Mouse (Mus musculus) CD8-positive naive resting alpha-beta T cell, adult 57 days (primary cell): ENCODE results near the gene Spag4. TPM values are rescaled to one million over a fixed set of nuclear protein-coding genes. Genes with fewer than 3 reads are reported as not detected.

Experiments used
- total RNA-seq: library from RNA; stranded (reverse); gene quantifications from one replicate; pipeline ENCODE4 v1.2.4, GENCODE M21; 2023

Gene Spag4
- 4.1 TPM for total RNA-seq

DNA sequence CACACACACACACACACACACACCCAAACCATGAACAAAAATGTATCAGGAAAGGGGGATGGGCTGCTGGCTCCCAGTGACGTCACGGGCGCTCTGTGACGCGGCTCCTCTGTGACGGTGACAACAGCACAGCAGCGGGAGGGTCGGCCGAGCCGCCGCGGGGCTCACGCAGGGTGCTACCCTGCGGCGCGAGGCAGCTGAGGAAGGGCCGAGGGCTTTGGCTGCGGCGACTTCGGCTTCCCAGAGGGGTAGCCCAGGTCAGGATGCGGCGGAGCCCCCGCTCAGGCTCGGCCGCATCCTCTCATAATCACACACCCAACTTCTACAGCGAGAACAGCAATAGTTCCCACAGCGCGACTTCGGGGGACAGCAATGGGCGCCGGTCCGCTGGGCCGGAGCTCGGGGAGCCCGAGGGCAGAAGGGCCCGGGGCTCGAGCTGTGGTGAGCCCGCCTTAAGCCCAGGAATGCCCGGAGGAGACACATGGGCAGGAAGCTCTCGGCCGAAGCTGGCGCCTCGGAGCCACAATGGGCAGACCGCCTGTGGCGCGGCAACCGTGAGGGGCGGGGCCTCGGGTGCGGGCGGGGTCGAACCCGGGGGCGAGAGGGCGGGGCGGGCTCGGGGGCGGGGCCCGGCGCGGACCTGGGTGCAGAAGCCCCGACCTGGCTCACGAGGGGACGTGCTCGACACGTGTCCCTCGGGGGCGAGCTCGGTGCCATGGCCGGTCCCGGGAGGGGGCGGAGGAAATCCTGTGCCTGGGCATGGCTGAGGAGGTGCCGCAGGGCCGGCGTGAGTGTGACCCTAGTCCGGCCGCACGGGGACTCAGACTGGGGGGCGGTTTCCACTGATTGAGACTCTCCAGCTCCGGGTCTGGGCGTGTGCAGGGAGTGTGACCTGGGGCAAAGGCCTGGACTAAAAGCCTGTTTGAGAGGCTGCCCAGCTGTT lies at the start of gene Spag4:
TSS of gene Spag4 (plus strand) at position 77 of the 943 bp plus-strand sequence.

GRCm38 (mm10) chr2:156052816-156053215 lies 12.2 kb upstream of the Spag4 start, which contains the start of gene Fer1l4:
Gene Fer1l4 (minus strand): TSS chr2:156052947.

GRCm38 (mm10) chr2:156111358-156112079 lies 46.5 kb downstream of the Spag4 start, which contains the start of the genes Cpne1 and Rbm12:
Gene Cpne1 (minus strand): TSS chr2:156111965.
Gene Rbm12 (minus strand): TSS chr2:156111978.

Other genes with a start within 250 kb of the Spag4 start
- gene BC029722, start 245.7 kb upstream of the Spag4 start, total RNA-seq: 21.4 TPM
- gene Eif6, start 238.2 kb upstream of the Spag4 start, total RNA-seq: 120 TPM
- gene Fam83c, start 230.3 kb upstream of the Spag4 start, total RNA-seq: 0.24 TPM
- 40.3 TPM for gene Uqcc1, start 134.9 kb upstream of the Spag4 start, total RNA-seq
- gene Gm15557, start 124.4 kb upstream of the Spag4 start, total RNA-seq: not detected
- not detected for gene Gdf5, start 119.8 kb upstream of the Spag4 start, total RNA-seq
- 62.5 TPM for gene Cep250, start 108.7 kb upstream of the Spag4 start, total RNA-seq
- 2.8 TPM for gene 6430550D23Rik, start 57.2 kb upstream of the Spag4 start, total RNA-seq
- gene Ergic3, start 57.1 kb upstream of the Spag4 start, total RNA-seq: 59.8 TPM
- not detected for gene Fer1l4, start 12.2 kb upstream of the Spag4 start, total RNA-seq
- gene Cpne1, start 46.8 kb downstream of the Spag4 start, total RNA-seq: 67.0 TPM
- 26.5 TPM for gene Rbm12, start 46.8 kb downstream of the Spag4 start, total RNA-seq
- 24.3 TPM for gene Gm28036, start 61.9 kb downstream of the Spag4 start, total RNA-seq
- gene Romo1, start 78.9 kb downstream of the Spag4 start, total RNA-seq: 51.0 TPM
- gene Nfs1, start 79.0 kb downstream of the Spag4 start, total RNA-seq: 24.9 TPM
- 1,869 TPM for gene Rbm39, start 115.1 kb downstream of the Spag4 start, total RNA-seq
- gene Phf20, start 131.3 kb downstream of the Spag4 start, total RNA-seq: 76.0 TPM
- gene Cnbd2, start 247.1 kb downstream of the Spag4 start, total RNA-seq: 2.1 TPM
- gene Scand1, start 247.5 kb downstream of the Spag4 start, total RNA-seq: 81.3 TPM